Mouse (Mus musculus) embryonic facial prominence, embryonic 12.5 days (tissue): Measurements from ENCODE around the gene Fdx1l. TPM values are rescaled to one million over a fixed set of nuclear protein-coding genes. Genes with fewer than 3 reads are reported as not detected.

Experiments
- ATAC-seq: fragments of 200-750 bp; cut with Nextera tagmentation; 2 replicates; pipeline ENCODE4 v1.8.0; 2017; ENCODE audit not compliant: insufficient number of reproducible peaks, insufficient read depth, low FRiP score, low TSS enrichment
- H3K27ac ChIP-seq: fragments of 300-500 bp; sonication (generic); 2 replicates; pipeline ENCODE4 v1.5.1; 2016; ENCODE audit warnings: mild to moderate bottlenecking
- H3K27me3 ChIP-seq: fragments of 300-500 bp; sonication (generic); 2 replicates; pipeline ENCODE4 v1.6.1; 2016; ENCODE audit warnings: mild to moderate bottlenecking, moderate library complexity
- H3K36me3 ChIP-seq: fragments of 300-500 bp; sonication (generic); 2 replicates; pipeline ENCODE4 v1.6.1; 2016; ENCODE audit warnings: mild to moderate bottlenecking
- H3K4me1 ChIP-seq: fragments of 300-500 bp; sonication (generic); 2 replicates; pipeline ENCODE4 v1.6.1; 2016
- H3K4me2 ChIP-seq: fragments of 300-500 bp; sonication (generic); replicated peaks from 2 replicates; pipeline ENCODE4 v1.6.1; 2016; ENCODE audit warnings: mild to moderate bottlenecking, moderate library complexity
- H3K4me3 ChIP-seq: fragments of 300-500 bp; sonication (generic); 2 replicates; pipeline ENCODE4 v1.5.1; 2016; ENCODE audit warnings: mild to moderate bottlenecking
- H3K9ac ChIP-seq: fragments of 300-500 bp; sonication (generic); 2 replicates; pipeline ENCODE4 v1.6.1; 2016; ENCODE audit warnings: mild to moderate bottlenecking, moderate library complexity
- H3K9me3 ChIP-seq: fragments of 300-500 bp; sonication (generic); 2 replicates; pipeline ENCODE4 v1.6.1; 2016; ENCODE audit warnings: mild to moderate bottlenecking, moderate library complexity
- WGBS: fragments of 180-500 bp; shearing (Covaris S2); methylation state at CpG from one replicate; pipeline ENCODE4 v1.1.7; 2016; 5-methylcytosine and 5-hydroxymethylcytosine counted together
- microRNA counts: library from miRNA; unstranded; fragments of <30 nt; microRNA quantifications from one replicate; lab custom pipeline; 2017
- microRNA-seq: library from miRNA; unstranded; fragments of <30 nt; microRNA quantifications from one replicate; pipeline ENCODE4, GENCODE M21; 2017
- polyA plus RNA-seq: library from polyadenylated mRNA; unstranded; fragments of >200 nt; fragmentation: Nextera tagmentation; extraction: Ambion mirVana; gene quantifications from 2 replicates; pipeline ENCODE4 v1.2.1, GENCODE M21; 2016

Fdx1l gene
- polyA plus RNA-seq, 1 experiment from 2014 or later: 54.8 TPM

DNA sequence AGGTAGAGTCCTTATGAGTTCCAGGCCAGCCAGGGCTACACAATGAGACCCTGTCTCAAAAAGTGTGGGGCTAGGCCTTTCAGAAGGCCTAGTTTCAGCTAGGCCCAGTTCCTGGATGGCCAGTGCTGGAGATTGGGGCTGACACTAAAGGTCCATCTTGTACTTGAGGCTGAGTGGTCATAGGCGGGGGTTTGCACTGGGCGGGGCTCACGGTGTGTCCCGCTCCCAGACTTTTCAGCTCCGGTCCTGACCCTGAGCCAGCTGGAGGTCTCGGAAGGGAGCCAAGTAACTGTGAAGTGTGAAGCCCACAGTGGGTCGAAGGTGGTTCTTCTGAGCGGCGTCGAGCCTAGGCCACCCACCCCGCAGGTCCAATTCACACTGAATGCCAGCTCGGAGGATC, 46.6 kb downstream of the Fdx1l start:
- peaks cover 24% of the 10 kb centered on the region for H3K4me1 ChIP-seq
- H3K36me3 ChIP-seq: no peaks in the 10 kb centered on the region
- H3K4me2 ChIP-seq: no peak overlapping the region
- ATAC-seq: no peak
- H3K9ac ChIP-seq: no peak overlapping the region
- peaks cover 33% of the 10 kb centered on the region for H3K27me3 ChIP-seq
- no peak overlapping the region for H3K4me3 ChIP-seq
- no peak overlapping the region for H3K27ac ChIP-seq
- WGBS: 85% methylated on average over 12 of the region's 12 CpGs
- H3K9me3 ChIP-seq: no peaks in the 10 kb centered on the region

DNA sequence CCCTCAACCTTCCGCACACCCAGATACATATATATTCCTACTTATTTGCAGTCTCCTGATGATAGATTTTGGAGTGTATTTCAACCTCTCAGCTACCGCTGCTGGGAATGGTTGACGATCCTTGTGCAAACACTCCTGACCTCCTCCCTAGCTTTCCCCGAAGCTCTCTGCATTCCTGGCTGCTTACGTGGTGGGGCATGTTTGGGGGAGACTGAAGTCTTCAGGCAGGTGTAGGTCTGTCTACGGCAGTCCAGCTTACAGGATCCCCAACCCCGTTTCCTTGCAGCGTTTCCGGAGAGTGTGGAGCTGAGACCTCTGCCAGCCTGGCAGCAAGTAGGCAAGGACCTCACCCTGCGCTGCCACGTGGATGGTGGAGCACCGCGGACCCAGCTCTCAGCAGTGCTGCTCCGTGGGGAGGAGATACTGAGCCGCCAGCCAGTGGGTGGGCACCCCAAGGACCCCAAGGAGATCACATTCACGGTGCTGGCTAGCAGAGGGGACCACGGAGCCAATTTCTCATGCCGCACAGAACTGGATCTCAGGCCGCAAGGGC, 48.1 kb downstream of the Fdx1l start:
- 63% methylated on average over 19 of the region's 19 CpGs for WGBS
- H3K9me3 ChIP-seq: no peaks in the 10 kb centered on the region
- no peaks in the 10 kb centered on the region for H3K36me3 ChIP-seq
- H3K27me3 ChIP-seq: peaks cover 29% of the 10 kb centered on the region
- H3K4me1 ChIP-seq: peaks cover 13% of the 10 kb centered on the region
- no peak for ATAC-seq
- no peak overlapping the region for H3K9ac ChIP-seq
- no peak overlapping the region for H3K4me3 ChIP-seq
- H3K27ac ChIP-seq: no peak overlapping the region
- no peak overlapping the region for H3K4me2 ChIP-seq

DNA sequence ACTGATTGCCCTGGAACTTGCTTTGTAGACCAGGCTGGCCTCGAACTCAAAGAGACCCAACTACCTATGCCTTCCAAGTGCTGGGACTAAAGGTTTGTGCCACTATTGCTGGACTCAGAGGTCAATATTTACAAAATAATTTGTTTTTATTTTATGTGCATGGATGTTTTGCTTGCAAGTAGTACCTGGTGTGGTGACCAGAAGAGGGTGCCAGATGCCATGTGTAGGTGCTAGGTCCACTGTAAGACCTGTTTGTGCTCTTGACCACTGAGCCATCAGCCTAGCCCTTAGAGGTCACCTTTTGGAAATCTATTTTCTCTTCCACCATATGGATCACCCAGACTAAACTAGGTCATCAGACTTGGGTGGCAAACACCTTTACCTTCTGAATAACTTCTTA, 50.7 kb downstream of the Fdx1l start:
- Histone ChIP-seq H3K4me1 (no peaks in the 10 kb centered on the region), H3K27ac (no peak overlapping the region), H3K36me3 (no peaks in the 10 kb centered on the region), H3K4me3 (no peak overlapping the region), H3K9ac (no peak overlapping the region), H3K4me2 (no peak overlapping the region), H3K9me3 (no peaks in the 10 kb centered on the region), H3K27me3 (peaks cover 17% of the 10 kb centered on the region)
- WGBS: 90% methylated on average over 1 of the region's 1 CpGs
- ATAC-seq: no peak

DNA sequence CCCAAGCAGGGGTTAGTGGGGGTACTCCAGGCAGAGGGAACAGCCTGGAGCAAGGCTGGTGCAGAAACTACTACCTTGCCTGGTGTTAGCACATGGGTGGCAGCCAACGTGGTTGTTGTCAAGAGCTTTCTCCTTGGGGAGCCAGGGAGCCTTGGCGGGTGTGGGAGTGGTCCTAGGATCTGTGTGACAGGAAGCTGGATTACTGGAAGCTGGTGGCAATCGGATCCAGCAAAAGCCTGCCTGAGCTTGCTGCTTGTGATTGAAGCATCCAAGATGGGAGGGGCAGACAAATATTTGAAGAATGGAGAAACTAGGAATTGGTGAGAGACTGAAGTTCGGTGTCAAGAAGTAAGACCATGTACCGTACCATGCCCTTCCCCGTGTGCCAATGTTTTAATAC, 51.1 kb downstream of the Fdx1l start:
- no peak overlapping the region for H3K9ac ChIP-seq
- H3K4me2 ChIP-seq: no peak overlapping the region
- no peak for ATAC-seq
- no peaks in the 10 kb centered on the region for H3K9me3 ChIP-seq
- H3K27ac ChIP-seq: no peak overlapping the region
- H3K4me1 ChIP-seq: no peaks in the 10 kb centered on the region
- 57% methylated on average over 6 of the region's 6 CpGs for WGBS
- H3K27me3 ChIP-seq: peaks cover 17% of the 10 kb centered on the region
- H3K4me3 ChIP-seq: no peak overlapping the region
- H3K36me3 ChIP-seq: no peaks in the 10 kb centered on the region

DNA sequence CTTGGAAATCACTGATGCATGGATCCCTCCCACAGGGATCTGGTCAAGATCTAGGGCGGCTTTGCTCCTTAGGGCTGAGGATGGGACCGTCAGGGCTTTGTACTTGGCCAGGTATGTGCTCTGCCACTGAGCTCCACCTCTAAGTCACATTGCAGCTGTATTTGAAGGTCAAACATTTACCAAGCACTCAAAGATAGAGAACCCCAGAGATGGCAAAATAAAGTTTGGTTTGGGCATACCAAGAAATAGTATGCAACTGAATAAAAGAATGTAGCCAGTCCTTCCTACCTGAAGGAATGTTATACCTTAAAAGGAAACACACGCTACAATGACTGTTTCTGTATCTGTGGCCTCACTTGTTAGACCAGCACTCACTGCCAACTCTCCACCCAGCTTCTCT, 52.1 kb downstream of the Fdx1l start:
- ATAC-seq: no peak
- no peak overlapping the region for H3K4me3 ChIP-seq
- H3K9me3 ChIP-seq: no peaks in the 10 kb centered on the region
- 82% methylated on average over 3 of the region's 3 CpGs for WGBS
- H3K27ac ChIP-seq: no peak overlapping the region
- H3K4me2 ChIP-seq: no peak overlapping the region
- peaks cover 22% of the 10 kb centered on the region for H3K27me3 ChIP-seq
- no peaks in the 10 kb centered on the region for H3K4me1 ChIP-seq
- H3K36me3 ChIP-seq: no peaks in the 10 kb centered on the region
- H3K9ac ChIP-seq: no peak overlapping the region

DNA sequence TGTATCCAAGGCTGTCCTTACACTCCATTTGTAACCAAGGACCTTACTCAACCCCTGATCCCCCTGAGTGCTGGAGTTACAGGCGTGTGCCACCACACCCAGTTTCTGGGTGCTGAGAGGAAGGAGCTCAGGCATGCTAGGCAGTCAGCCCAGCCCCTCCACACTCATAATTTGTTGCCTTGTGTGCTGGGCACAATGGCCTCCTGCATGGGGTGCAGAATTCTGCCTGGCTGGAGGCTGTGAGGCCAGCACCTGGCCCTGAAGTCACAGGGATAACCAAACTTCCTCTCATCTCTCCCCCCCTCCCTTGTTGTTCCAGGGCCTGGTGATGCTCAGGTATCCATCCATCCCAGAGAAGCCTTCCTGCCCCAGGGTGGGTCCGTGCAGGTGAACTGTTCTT, 54.8 kb downstream of the Fdx1l start:
- WGBS: 62% methylated on average over 2 of the region's 2 CpGs
- H3K9ac ChIP-seq: no peak overlapping the region
- no peak for ATAC-seq
- H3K9me3 ChIP-seq: no peaks in the 10 kb centered on the region
- no peak overlapping the region for H3K27ac ChIP-seq
- H3K4me1 ChIP-seq: peaks cover 8% of the 10 kb centered on the region
- no peak overlapping the region for H3K4me2 ChIP-seq
- H3K36me3 ChIP-seq: no peaks in the 10 kb centered on the region
- H3K4me3 ChIP-seq: no peak overlapping the region
- H3K27me3 ChIP-seq: peaks cover 48% of the 10 kb centered on the region

MicroRNAs within 50 kb of the gene (microRNA counts, 519-probe panel; counts per million panel counts)
- microRNA mmu-miR-1900 (lab: Ali Mortazavi, UCI): 4,734 counts per million, percentile 84 among the panel's probes with 10 or more counts

Small RNA genes lying within 50 kb of the gene (microRNA-seq; reads per million reads assigned to microRNA genes)
- gene Mir1900 (not detected), gene Mir7082 (1.3 reads per million)

Other genes with a start within 250 kb of the Fdx1l start
- 3.0 and 3.9 TPM in 2 replicates for gene A230050P20Rik, start 205.0 kb downstream of the Fdx1l start, polyA plus RNA-seq
- 3.5 and 3.7 TPM in 2 replicates for gene Angptl6, start 193.9 kb downstream of the Fdx1l start, polyA plus RNA-seq
- gene Ppan, start 185.4 kb downstream of the Fdx1l start, polyA plus RNA-seq: 75.0 and 79.3 TPM in 2 replicates
- 330 and 337 TPM in 2 replicates for gene Eif3g, start 175.0 kb downstream of the Fdx1l start, polyA plus RNA-seq
- gene Dnmt1, start 113.7 kb downstream of the Fdx1l start, polyA plus RNA-seq: 122 and 124 TPM in 2 replicates
- gene S1pr2, start 96.8 kb downstream of the Fdx1l start, polyA plus RNA-seq: 48.7 and 53.0 TPM in 2 replicates
- 128 TPM in 2 replicates for gene Mrpl4, start 70.9 kb downstream of the Fdx1l start, polyA plus RNA-seq
- 8.6 and 9.0 TPM in 2 replicates for gene Icam1, start 57.6 kb downstream of the Fdx1l start, polyA plus RNA-seq
- gene Icam4, start 44.2 kb downstream of the Fdx1l start, polyA plus RNA-seq: 1.6 and 2.5 TPM in 2 replicates
- gene Icam5, start 41.5 kb downstream of the Fdx1l start, polyA plus RNA-seq: 0.14 and 0.23 TPM in 2 replicates
- gene Zglp1, start 6.5 kb downstream of the Fdx1l start, polyA plus RNA-seq: 0.82 and 2.0 TPM in 2 replicates
- gene Gm49373, start 518 bp downstream of the Fdx1l start, polyA plus RNA-seq: 1.3 and 1.5 TPM in 2 replicates
- 2.3 TPM in 2 replicates for gene Gm38431, start 18.4 kb upstream of the Fdx1l start, polyA plus RNA-seq
- 61.5 and 64.3 TPM in 2 replicates for gene Raver1, start 18.4 kb upstream of the Fdx1l start, polyA plus RNA-seq
- 13.9 and 17.4 TPM in 2 replicates for gene Tyk2, start 57.6 kb upstream of the Fdx1l start, polyA plus RNA-seq
- 335 and 342 TPM in 2 replicates for gene Cdc37, start 76.4 kb upstream of the Fdx1l start, polyA plus RNA-seq
- 5.6 and 7.2 TPM in 2 replicates for gene Pde4a, start 92.1 kb upstream of the Fdx1l start, polyA plus RNA-seq
- 61.3 and 68.7 TPM in 2 replicates for gene Keap1, start 165.7 kb upstream of the Fdx1l start, polyA plus RNA-seq
- 0.42 and 0.64 TPM in 2 replicates for gene S1pr5, start 174.8 kb upstream of the Fdx1l start, polyA plus RNA-seq
- gene Atg4d, start 191.7 kb upstream of the Fdx1l start, polyA plus RNA-seq: 33.6 and 33.9 TPM in 2 replicates
- gene Kri1, start 214.4 kb upstream of the Fdx1l start, polyA plus RNA-seq: 16.8 and 17.9 TPM in 2 replicates
- 51.7 and 52.5 TPM in 2 replicates for gene Cdkn2d, start 217.8 kb upstream of the Fdx1l start, polyA plus RNA-seq
- gene Ap1m2, start 238.7 kb upstream of the Fdx1l start, polyA plus RNA-seq: 15.8 and 18.2 TPM in 2 replicates
- 117 and 118 TPM in 2 replicates for gene Slc44a2, start 247.1 kb upstream of the Fdx1l start, polyA plus RNA-seq